Mouse (Mus musculus) C2C12 (cell line): ENCODE measurements around the gene Slc1a4.

Experiments used
- CEBPB ChIP-seq: IDR thresholded peaks from one replicate; pipeline ENCODE4 v1.6.1; 2011; ENCODE audit warnings: low read depth, mild to moderate bottlenecking, control low read depth, moderate library complexity
- CTCF ChIP-seq: IDR thresholded peaks from one replicate; pipeline ENCODE4 v1.5.1; 2011; ENCODE audit not compliant: control insufficient read depth, insufficient read depth, insufficient read length
- FOSL1 ChIP-seq: IDR thresholded peaks from one replicate; pipeline ENCODE4 v1.8.0; 2011; ENCODE audit warnings: mild to moderate bottlenecking, low read length; ENCODE audit not compliant: poor library complexity, insufficient read depth, severe bottlenecking
- MAX ChIP-seq: IDR thresholded peaks from one replicate; pipeline ENCODE4 v1.6.1; 2011; ENCODE audit warnings: mild to moderate bottlenecking, control low read depth
- MYOD1 ChIP-seq: IDR thresholded peaks from one replicate; pipeline ENCODE4 v1.6.1; 2011; ENCODE audit warnings: low read depth; ENCODE audit not compliant: control insufficient read depth, insufficient read length
- USF1 ChIP-seq: IDR thresholded peaks from one replicate; pipeline ENCODE4 v1.6.1; 2011; ENCODE audit warnings: low read depth, mild to moderate bottlenecking, control low read depth, moderate library complexity

GRCm38 (mm10) chr11:20301332-20301731 is 31.2 kb downstream of the Slc1a4 start:
- TF ChIP-seq CTCF = no peak
- TF ChIP-seq FOSL1 = no peak
- no peak for TF ChIP-seq CEBPB
- no peak for TF ChIP-seq USF1
- TF ChIP-seq MAX = no peak
- TF ChIP-seq MYOD1 = no peak
